Mouse (Mus musculus) liver, embryonic 14 days (tissue): ENCODE measurements around the gene Gm5624. TPM values are rescaled to one million over a fixed set of nuclear protein-coding genes. Genes with fewer than 3 reads are reported as not detected.

Source experiments
- polyA plus RNA-seq: library from polyadenylated mRNA; depleted of rRNA; stranded (reverse); fragments of >200 nt; gene quantifications from 2 replicates; pipeline ENCODE4 v1.2.3, GENCODE M21; 2012; rRNA removed

The Gm5624 gene
- polyA plus RNA-seq, result not detected in 2 replicates

GRCm38 (mm10) chr14:44627737-44628136 is at the start of gene Gm5624:
Gene Gm5624 (minus strand): TSS chr14:44627938.

GRCm38 (mm10) chr14:44582853-44583252 is 44.9 kb downstream of the Gm5624 start, which contains the start of gene Gm8247:
Gene Gm8247 (plus strand): TSS chr14:44583153.

GRCm38 (mm10) chr14:44517976-44518375 is 109.8 kb downstream of the Gm5624 start, which contains the start of gene Gm17093:
Gene Gm17093 (plus strand): TSS chr14:44518276.

Other genes with a start within 250 kb of the Gm5624 start
- not detected in 2 replicates for gene Gm3371, start 217.2 kb downstream of the Gm5624 start, polyA plus RNA-seq
- gene Gm8232, start 194.3 kb downstream of the Gm5624 start, polyA plus RNA-seq, result not detected in 2 replicates
- not detected in 2 replicates for gene BC061237, start 135.5 kb downstream of the Gm5624 start, polyA plus RNA-seq
- gene Gm17093, start 109.7 kb downstream of the Gm5624 start, polyA plus RNA-seq, result not detected in 2 replicates
- not detected in 2 replicates for gene Gm8247, start 44.8 kb downstream of the Gm5624 start, polyA plus RNA-seq
- gene Gm8257, start 78.5 kb upstream of the Gm5624 start, polyA plus RNA-seq, result not detected in 2 replicates
- gene Gm8267, start 122.4 kb upstream of the Gm5624 start, polyA plus RNA-seq, result not detected in 2 replicates
- 0.01 TPM in 1 of 2 replicates, not detected in the other for gene Ptgdr, start 231.4 kb upstream of the Gm5624 start, polyA plus RNA-seq